Mouse (Mus musculus): ENCODE data around the gene Tbc1d2b. TPM values are rescaled to one million over a fixed set of nuclear protein-coding genes. Genes with fewer than 3 reads are reported as not detected.

Tbc1d2b gene
- polyA plus RNA-seq, 1 experiment = 14.9 TPM

DNA sequence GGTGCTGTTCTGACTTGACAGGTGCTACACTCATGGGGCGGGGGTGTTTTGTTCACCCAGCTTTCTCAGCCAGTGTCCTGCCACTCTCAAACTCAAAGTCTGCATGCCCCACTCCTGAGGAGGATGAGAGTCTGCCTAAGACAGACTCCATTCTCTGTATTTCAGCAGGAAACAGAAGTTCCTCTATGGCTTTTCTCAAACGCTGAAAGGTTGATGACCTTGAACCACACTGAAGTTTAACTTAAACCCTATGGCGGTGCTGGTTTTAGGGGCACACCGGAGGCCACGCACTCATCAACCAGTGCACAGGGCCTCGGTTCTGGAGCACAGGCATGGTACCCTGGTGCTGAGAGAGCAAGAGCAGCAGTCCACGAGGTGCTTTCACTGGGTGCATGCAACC lies 13.4 kb downstream of the Tbc1d2b start:
- WGBS = 82% methylated on average over 7 of the region's 7 CpGs
- H3K4me1 ChIP-seq (ENCODE audit: control insufficient read depth, insufficient read depth, low read length) = peaks cover 7% of the 10 kb centered on the region

DNA sequence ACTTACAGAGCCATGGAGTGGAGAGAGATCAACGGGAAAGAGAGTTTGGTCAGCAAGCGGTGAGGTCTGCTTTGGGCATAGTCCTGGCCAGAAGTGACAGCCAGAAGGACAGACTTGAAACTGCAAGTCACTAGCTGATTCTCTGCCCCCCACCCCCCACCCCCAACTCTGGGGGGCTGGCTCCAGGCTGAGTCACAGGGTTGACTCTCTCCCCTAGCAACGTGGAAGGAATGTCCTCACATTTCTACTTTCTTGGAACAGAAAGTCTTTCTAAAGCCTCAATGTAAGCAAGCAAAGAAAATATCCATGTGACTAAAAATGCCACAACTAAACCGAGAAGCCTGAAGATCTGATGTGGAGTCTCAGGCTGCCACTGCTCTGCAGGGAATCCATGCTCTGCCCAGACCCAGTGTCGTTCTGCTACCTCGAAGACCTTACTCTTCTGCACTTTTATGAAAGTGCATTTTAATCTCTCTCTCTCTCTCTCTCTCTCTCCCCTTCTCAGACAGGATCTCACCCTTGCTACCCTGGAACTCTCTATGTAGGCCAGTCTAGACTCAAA lies 14.7 kb downstream of the Tbc1d2b start:
- Histone ChIP-seq H3K27me3 (ENCODE audit: control insufficient read depth, insufficient read depth, low read length) (no peaks in the 10 kb centered on the region), H3K4me1 (ENCODE audit: control insufficient read depth, insufficient read depth, low read length) (peaks cover 7% of the 10 kb centered on the region), H3K27ac (ENCODE audit: insufficient read depth, low read length) (no peak overlapping the region), H3K4me3 (replicated peaks; ENCODE audit: insufficient read depth, low read depth, low read length) (no peak overlapping the region)
- TF ChIP-seq CTCF (IDR thresholded peaks at IDR 0.05; ENCODE audit: borderline replicate concordance, insufficient read depth, low read depth, low read length) = no peak
- DNase-seq = no peak
- 22% methylated on average over 6 of the region's 6 CpGs for WGBS

More for the DNA sequence above, 13.4 kb downstream of the Tbc1d2b start:
- Histone ChIP-seq H3K4me3 (replicated peaks; ENCODE audit: insufficient read depth, low read depth, low read length) (no peak overlapping the region), H3K27ac (ENCODE audit: insufficient read depth, low read length) (no peak overlapping the region), H3K27me3 (ENCODE audit: control insufficient read depth, insufficient read depth, low read length) (no peaks in the 10 kb centered on the region)
- TF ChIP-seq POLR2A (IDR thresholded peaks at IDR 0.05; ENCODE audit: borderline replicate concordance, insufficient read depth, low read length) (no peak), CTCF (IDR thresholded peaks at IDR 0.05; ENCODE audit: borderline replicate concordance, insufficient read depth, low read depth, low read length) (no peak)
- no peak for DNase-seq

DNA sequence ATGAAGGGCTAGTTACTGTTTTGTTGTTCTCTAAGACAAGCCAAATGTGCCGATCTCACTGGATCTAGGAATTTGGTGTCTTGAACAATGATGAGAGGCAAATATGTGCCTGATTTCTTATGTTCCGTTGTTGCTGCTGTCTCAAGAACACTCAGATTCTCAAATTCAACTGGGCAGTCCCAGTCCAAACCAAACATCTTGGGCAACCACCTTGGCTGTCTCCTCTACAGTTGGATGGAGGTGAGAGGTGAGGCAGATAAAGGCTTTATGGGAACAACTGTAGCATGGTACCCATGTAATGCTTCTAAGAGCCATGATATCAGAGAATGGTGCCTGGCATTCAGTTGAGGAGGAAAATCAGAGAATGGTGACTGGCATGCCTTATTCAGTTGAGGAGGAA lies 17.4 kb downstream of the Tbc1d2b start:
- H3K4me3 ChIP-seq (replicated peaks; ENCODE audit: insufficient read depth, low read depth, low read length) = no peak overlapping the region
- H3K27me3 ChIP-seq (ENCODE audit: control insufficient read depth, insufficient read depth, low read length) = no peaks in the 10 kb centered on the region
- no peak for DNase-seq
- no peak overlapping the region for H3K27ac ChIP-seq (ENCODE audit: insufficient read depth, low read length)
- 95% methylated on average over 2 of the region's 2 CpGs for WGBS
- TF ChIP-seq CTCF (IDR thresholded peaks at IDR 0.05; ENCODE audit: borderline replicate concordance, insufficient read depth, low read depth, low read length) (no peak), POLR2A (IDR thresholded peaks at IDR 0.05; ENCODE audit: borderline replicate concordance, insufficient read depth, low read length) (no peak)
- H3K4me1 ChIP-seq (ENCODE audit: control insufficient read depth, insufficient read depth, low read length) = peaks cover 7% of the 10 kb centered on the region

DNA sequence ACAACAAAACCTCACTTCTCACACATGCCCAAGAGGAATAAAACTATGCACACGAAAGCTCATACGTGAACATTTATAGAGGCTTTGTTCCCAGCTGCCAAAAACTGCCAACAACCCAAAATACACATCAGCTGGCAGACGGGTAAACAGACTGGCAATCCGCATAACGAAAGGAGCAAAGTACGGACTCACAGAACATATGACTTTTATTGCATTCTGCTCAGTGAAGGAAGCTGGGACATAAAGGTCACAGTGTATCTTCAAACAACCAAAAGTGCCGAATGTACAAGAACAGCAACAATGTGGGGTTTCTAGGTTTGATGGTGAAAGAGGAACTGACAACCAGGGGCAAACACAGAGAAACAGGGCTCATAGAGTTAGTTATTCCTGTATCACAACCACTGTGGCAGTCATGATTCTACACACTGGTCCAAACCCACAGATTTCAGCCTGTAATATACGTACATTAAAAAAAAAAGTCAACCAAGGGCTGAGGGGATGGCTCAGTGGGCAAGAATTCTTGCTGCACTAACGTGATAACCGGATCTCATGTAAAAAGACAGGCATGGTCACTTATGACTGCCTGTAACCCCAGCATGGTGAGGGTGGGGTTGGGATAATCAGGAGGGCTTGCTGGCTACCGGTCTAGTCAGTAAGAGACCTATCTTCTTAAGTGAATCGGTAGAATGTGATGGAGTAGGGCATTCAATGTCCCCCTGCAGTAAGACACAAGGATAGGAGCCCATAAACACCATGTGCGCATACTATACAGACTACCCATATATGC lies 19.4 kb downstream of the Tbc1d2b start:
- TF ChIP-seq POLR2A (IDR thresholded peaks at IDR 0.05; ENCODE audit: borderline replicate concordance, insufficient read depth, low read length) (no peak), CTCF (IDR thresholded peaks at IDR 0.05; ENCODE audit: borderline replicate concordance, insufficient read depth, low read depth, low read length) (no peak)
- peaks cover 7% of the 10 kb centered on the region; the same call in 1 of the 2 replicates for H3K4me1 ChIP-seq (ENCODE audit: control insufficient read depth, insufficient read depth, low read length)
- no peak overlapping the region for H3K4me3 ChIP-seq (replicated peaks; ENCODE audit: insufficient read depth, low read depth, low read length)
- H3K27me3 ChIP-seq (ENCODE audit: control insufficient read depth, insufficient read depth, low read length) = no peaks in the 10 kb centered on the region
- DNase-seq = no peak
- H3K27ac ChIP-seq (ENCODE audit: insufficient read depth, low read length) = no peak overlapping the region
- 85% methylated on average over 13 of the region's 13 CpGs for WGBS

DNA sequence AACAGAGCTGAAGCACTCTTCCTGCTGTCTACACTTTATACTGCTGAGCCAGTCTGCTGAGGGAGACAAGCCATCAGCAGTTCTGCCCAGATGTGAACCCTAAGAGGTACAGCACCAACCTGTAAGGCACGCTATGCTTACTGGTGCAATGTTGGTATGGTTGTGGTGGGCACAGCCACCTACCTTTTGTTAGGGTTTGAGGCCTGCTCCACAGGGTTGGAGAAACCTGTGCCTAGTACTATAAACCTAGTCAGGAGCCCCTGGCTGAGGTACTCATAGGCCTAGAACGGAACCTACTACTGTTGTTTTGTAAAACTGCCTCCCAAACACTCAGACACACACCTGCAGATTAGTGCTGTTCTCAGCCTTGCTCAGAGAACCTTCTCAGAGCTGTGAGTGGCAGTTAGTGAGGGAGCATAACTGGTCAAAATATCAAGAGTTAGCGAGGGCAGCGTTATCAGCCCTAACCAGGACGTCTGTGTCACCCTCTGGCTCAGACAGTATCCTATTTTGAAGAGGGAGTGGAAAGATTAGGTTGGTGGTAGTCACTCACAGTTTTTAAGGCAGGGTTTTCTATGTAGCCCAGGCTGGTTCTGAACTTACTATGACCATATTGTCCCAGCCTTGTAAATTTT lies 20.3 kb downstream of the Tbc1d2b start:
- Histone ChIP-seq H3K27ac (ENCODE audit: insufficient read depth, low read length) (no peak overlapping the region), H3K27me3 (ENCODE audit: control insufficient read depth, insufficient read depth, low read length) (no peaks in the 10 kb centered on the region), H3K4me1 (ENCODE audit: control insufficient read depth, insufficient read depth, low read length) (peaks cover 7% of the 10 kb centered on the region; the same call in 1 of the 2 replicates), H3K4me3 (replicated peaks; ENCODE audit: insufficient read depth, low read depth, low read length) (no peak overlapping the region)
- WGBS = 91% methylated on average over 5 of the region's 5 CpGs
- no peak for DNase-seq
- TF ChIP-seq POLR2A (IDR thresholded peaks at IDR 0.05; ENCODE audit: borderline replicate concordance, insufficient read depth, low read length) (no peak), CTCF (IDR thresholded peaks at IDR 0.05; ENCODE audit: borderline replicate concordance, insufficient read depth, low read depth, low read length) (no peak)

DNA sequence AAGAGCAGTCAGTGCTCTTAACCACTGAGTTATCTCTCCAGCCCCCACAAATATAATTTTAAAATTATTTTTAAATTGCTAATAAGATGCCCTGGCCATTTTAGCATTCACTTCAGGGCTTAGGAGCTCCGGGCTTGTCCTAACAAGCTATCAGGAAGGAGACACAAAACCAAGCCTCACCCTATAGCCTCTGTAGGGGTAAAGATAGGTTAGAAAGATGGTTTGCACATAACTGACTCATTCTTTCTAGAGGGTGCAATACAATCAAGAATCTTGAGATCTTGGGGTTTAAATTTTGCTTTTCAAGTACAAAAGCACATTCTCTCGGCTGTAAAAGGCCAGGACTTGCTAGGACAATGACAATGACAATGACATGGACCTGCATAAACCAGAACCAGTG lies 21.6 kb downstream of the Tbc1d2b start:
- Histone ChIP-seq H3K27me3 (ENCODE audit: control insufficient read depth, insufficient read depth, low read length) (no peaks in the 10 kb centered on the region), H3K4me3 (replicated peaks; ENCODE audit: insufficient read depth, low read depth, low read length) (no peak overlapping the region), H3K27ac (ENCODE audit: insufficient read depth, low read length) (no peak overlapping the region), H3K4me1 (ENCODE audit: control insufficient read depth, insufficient read depth, low read length) (peaks cover 9% of the 10 kb centered on the region; the same call in 1 of the 2 replicates)
- 97% methylated on average over 2 of the region's 2 CpGs for WGBS
- TF ChIP-seq CTCF (IDR thresholded peaks at IDR 0.05; ENCODE audit: borderline replicate concordance, insufficient read depth, low read depth, low read length) (no peak), POLR2A (IDR thresholded peaks at IDR 0.05; ENCODE audit: borderline replicate concordance, insufficient read depth, low read length) (no peak)
- no peak for DNase-seq

DNA sequence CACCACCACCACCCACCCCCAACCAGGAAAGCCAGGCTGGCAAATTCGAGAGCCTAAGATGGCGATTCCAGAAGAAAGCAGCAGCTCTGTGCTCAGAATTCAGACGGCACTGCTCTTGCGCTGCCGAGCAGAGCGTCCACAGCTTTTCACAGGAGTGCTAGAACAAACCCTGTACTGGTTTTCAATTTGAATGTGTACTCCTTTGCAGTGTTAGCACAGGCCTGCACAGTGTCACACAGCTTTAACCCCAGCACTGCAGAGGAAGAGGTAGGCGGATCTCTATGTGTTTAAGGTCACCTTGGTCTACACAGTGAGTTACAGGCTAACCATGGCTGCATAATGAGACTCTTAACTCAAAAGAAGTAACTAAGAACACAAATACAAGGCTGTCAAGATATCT lies 22.3 kb downstream of the Tbc1d2b start:
- Histone ChIP-seq H3K27me3 (ENCODE audit: control insufficient read depth, insufficient read depth, low read length) (no peaks in the 10 kb centered on the region), H3K4me3 (replicated peaks; ENCODE audit: insufficient read depth, low read depth, low read length) (no peak overlapping the region), H3K4me1 (ENCODE audit: control insufficient read depth, insufficient read depth, low read length) (peaks cover 9% of the 10 kb centered on the region), H3K27ac (ENCODE audit: insufficient read depth, low read length) (no peak overlapping the region)
- no peak for DNase-seq
- 91% methylated on average over 7 of the region's 7 CpGs for WGBS
- TF ChIP-seq CTCF (IDR thresholded peaks at IDR 0.05; ENCODE audit: borderline replicate concordance, insufficient read depth, low read depth, low read length) (no peak), POLR2A (IDR thresholded peaks at IDR 0.05; ENCODE audit: borderline replicate concordance, insufficient read depth, low read length) (no peak)

DNA sequence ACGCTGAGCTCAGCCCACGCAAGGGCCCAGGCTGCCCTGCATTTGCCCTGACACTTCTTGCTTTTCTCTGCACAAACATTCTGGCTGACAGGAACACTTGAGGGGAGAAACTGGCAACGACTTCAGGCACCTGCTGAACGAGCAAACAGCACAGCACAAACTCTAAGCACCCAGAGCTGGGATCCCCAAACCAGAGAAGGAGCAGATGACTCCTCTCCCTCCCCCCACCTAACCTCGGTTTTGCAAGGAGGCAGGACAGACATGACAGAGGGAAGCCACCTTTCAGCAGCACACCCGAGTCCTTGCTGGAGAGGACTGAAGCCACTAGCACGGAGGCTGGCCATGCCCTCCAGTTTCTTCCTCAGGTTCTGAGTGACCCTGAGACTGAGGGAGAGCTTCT lies 23.3 kb downstream of the Tbc1d2b start:
- no peak for TF ChIP-seq POLR2A (IDR thresholded peaks at IDR 0.05; ENCODE audit: borderline replicate concordance, insufficient read depth, low read length)
- no peak for TF ChIP-seq CTCF (IDR thresholded peaks at IDR 0.05; ENCODE audit: borderline replicate concordance, insufficient read depth, low read depth, low read length)
- Histone ChIP-seq H3K4me3 (replicated peaks; ENCODE audit: insufficient read depth, low read depth, low read length) (no peak overlapping the region), H3K27ac (ENCODE audit: insufficient read depth, low read length) (no peak overlapping the region), H3K4me1 (ENCODE audit: control insufficient read depth, insufficient read depth, low read length) (peaks cover 15% of the 10 kb centered on the region), H3K27me3 (ENCODE audit: control insufficient read depth, insufficient read depth, low read length) (no peaks in the 10 kb centered on the region)
- 41% methylated on average over 7 of the region's 7 CpGs for WGBS
- no peak for DNase-seq
